Mouse (Mus musculus) gastrocnemius, postnatal 14 days (tissue): ENCODE results near the gene Ly6c2. TPM values are rescaled to one million over a fixed set of nuclear protein-coding genes. Genes with fewer than 3 reads are reported as not detected.

Experiments used
- total RNA-seq, 2 experiments: library from RNA; stranded (reverse); gene quantifications; 2 replicates each; pipeline ENCODE4 v1.2.3; 2021

Ly6c2 gene
- total RNA-seq, 2 experiments from 2014 or later = 1.9 to 3.3 TPM

Other genes with a start within 250 kb of the Ly6c2 start
- under 1 TPM in 1 of 2 experiments, not detected in 1; 0.06 TPM for gene 2010109I03Rik, start 214.9 kb downstream of the Ly6c2 start, total RNA-seq
- gene Ly6i, start 128.5 kb downstream of the Ly6c2 start, total RNA-seq = under 1 TPM; 0.18 to 0.33 TPM
- 10 to 100 TPM; 47.1 to 47.2 TPM for gene Ly6a, start 113.9 kb downstream of the Ly6c2 start, total RNA-seq
- 100 to 1,000 TPM in 1 of 2 experiments, 10 to 100 TPM in 1; 80.0 to 141 TPM for gene Ly6c1, start 63.1 kb downstream of the Ly6c2 start, total RNA-seq
- not detected for gene Ly6g, start 43.3 kb upstream of the Ly6c2 start, total RNA-seq
- not detected for gene BC025446, start 104.4 kb upstream of the Ly6c2 start, total RNA-seq
- not detected for gene Ly6f, start 156.5 kb upstream of the Ly6c2 start, total RNA-seq